Mouse (Mus musculus): ENCODE measurements at regions not wholly inside any gene's neighbourhood (a gene's known extent, or its start where the extent isn't known, plus 50 kb on each side); places are given as distances from the start of the nearest gene placed in this dataset.

DNA sequence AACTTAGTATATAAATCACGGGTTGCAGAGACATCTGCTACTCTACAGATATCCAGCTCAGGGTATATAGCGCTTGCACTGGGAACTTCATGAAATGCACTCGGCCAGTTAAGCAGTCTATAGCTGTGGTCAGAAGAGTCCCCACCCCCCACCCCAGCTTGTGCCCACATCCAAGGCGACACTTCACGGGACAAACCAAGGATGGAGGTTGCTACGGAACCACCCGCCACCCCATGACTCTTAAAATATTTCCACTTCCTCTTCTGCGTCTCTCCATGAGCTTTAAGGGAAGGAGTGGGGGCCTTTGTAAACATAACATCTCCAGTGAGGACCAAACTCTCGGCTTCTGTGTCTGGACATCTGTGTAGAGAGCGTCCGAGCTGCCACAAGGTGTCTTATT is 469.5 kb upstream of the Fam19a5 start:
- Histone ChIP-seq H3K27me3 (ENCODE audit: control insufficient read depth, insufficient read depth, low read length) (no peaks in the 10 kb centered on the region), H3K4me2 (ENCODE audit: low read depth, low read length) (no peak overlapping the region), H3K36me3 (ENCODE audit: control insufficient read depth, insufficient read depth, low read length) (no peaks in the 10 kb centered on the region), H3K4me3 (replicated peaks; ENCODE audit: low read length) (no peak overlapping the region), H3K9me3 (replicated peaks; ENCODE audit: control insufficient read depth, low read length) (no peaks in the 10 kb centered on the region), H3K27ac (ENCODE audit: low read length) (no peak overlapping the region), H3K4me1 (ENCODE audit: control insufficient read depth, insufficient read depth, low read length) (no peaks in the 10 kb centered on the region), H3K9ac (ENCODE audit: low read length) (no peak overlapping the region)
- ATAC-seq (ENCODE audit: insufficient read depth, low FRiP score), result no peak
- WGBS, result 71% methylated on average over 11 of the region's 11 CpGs

DNA sequence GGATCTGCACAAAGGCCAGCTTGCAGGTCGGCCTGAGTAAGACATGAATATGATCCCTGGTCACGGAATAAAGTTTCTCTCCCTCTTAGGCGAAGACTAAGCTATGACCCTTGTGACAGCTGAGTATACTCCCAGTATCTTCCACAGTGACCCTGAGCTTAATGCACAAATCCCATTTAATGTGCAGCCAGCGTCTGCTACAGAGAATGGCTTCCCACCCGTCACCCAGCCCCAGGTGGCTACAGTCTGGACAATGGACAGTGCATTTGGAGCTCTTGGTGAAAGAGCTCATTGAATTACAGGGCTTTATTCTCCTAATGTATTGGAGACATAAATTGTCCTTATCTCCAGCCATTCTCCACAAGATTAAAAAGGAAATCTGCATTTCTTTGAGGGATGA is 454.3 kb upstream of the Fam19a5 start:
- H3K27me3 ChIP-seq (ENCODE audit: control insufficient read depth, insufficient read depth, low read length), result no peaks in the 10 kb centered on the region
- no peak for ATAC-seq (ENCODE audit: insufficient read depth, low FRiP score)
- WGBS, result 68% methylated on average over 5 of the region's 5 CpGs

DNA sequence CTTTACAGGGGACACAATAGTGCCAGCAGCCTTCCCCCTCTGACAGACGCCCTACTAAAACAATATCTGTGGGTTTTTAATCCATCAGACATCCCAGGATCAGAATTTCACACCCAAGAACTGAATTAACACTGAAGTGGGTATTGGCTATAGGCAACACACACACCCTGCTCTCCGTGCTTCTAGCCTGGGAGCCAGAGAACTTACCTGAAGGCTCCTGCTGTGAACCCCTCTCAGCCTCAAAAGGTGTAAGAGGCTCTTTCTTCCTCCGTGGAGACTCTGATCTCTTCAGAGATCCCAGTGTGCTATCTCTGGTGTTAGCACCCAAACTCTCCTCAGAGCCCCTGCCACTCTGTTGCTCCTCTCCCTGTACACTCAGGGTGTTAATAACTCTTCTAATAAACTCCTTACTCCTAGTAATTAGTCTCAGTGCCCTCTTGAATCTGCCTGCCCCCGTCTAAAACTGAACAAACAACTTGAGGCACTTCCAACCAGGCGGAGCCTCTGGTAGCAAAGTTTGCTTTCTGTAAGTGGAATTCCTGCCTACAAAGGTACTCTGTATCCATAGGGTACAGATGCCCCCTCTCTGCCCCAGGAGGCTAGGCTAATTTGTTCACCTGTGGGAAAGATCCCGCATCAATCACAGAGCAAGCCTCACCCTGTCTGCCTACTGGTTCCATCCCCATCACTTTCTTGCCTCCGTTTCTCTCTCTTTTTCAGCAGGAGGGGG is 452.9 kb upstream of the Fam19a5 start:
- Histone ChIP-seq H3K27ac (ENCODE audit: low read length) (no peak overlapping the region), H3K27me3 (ENCODE audit: control insufficient read depth, insufficient read depth, low read length) (no peaks in the 10 kb centered on the region), H3K4me2 (ENCODE audit: low read depth, low read length) (no peak overlapping the region), H3K36me3 (ENCODE audit: control insufficient read depth, insufficient read depth, low read length) (no peaks in the 10 kb centered on the region), H3K9ac (ENCODE audit: low read length) (no peak overlapping the region), H3K4me1 (ENCODE audit: control insufficient read depth, insufficient read depth, low read length) (no peaks in the 10 kb centered on the region), H3K9me3 (replicated peaks; ENCODE audit: control insufficient read depth, low read length) (no peaks in the 10 kb centered on the region), H3K4me3 (replicated peaks; ENCODE audit: low read length) (no peak overlapping the region)
- 42% methylated on average over 7 of the region's 7 CpGs for WGBS
- ATAC-seq (ENCODE audit: insufficient read depth, low FRiP score), result no peak

More for the DNA sequence above, 454.3 kb upstream of the Fam19a5 start:
- no peaks in the 10 kb centered on the region for H3K36me3 ChIP-seq (ENCODE audit: control insufficient read depth, insufficient read depth, low read length)
- H3K4me2 ChIP-seq (ENCODE audit: low read depth, low read length), result no peak overlapping the region
- no peak overlapping the region for H3K4me3 ChIP-seq (replicated peaks; ENCODE audit: low read length)
- H3K4me1 ChIP-seq (ENCODE audit: control insufficient read depth, insufficient read depth, low read length), result no peaks in the 10 kb centered on the region
- H3K27ac ChIP-seq (ENCODE audit: low read length), result no peak overlapping the region
- no peak overlapping the region for H3K9ac ChIP-seq (ENCODE audit: low read length)
- H3K9me3 ChIP-seq (replicated peaks; ENCODE audit: control insufficient read depth, low read length), result no peaks in the 10 kb centered on the region

DNA sequence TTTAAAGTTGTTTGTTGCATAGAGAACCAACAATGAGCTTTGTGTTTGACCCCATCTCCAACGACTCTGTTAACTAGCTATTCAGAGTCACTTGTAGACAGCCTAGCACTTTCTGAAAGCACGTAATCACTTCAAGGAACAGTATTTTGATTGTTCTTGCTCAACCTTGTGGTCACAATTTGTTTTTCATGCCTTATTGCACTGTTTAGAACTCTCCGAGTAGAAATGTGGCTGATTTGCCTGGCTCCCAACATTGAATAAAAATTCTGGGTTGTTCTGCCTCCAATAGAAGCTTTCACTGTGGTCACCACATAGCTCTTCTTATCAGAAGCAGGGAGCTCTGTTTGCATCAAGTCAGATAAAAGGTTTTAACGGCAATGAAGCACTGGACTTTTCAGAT is 446.9 kb upstream of the Fam19a5 start:
- Histone ChIP-seq H3K4me2 (ENCODE audit: low read depth, low read length) (no peak overlapping the region), H3K27me3 (ENCODE audit: control insufficient read depth, insufficient read depth, low read length) (no peaks in the 10 kb centered on the region), H3K4me1 (ENCODE audit: control insufficient read depth, insufficient read depth, low read length) (no peaks in the 10 kb centered on the region), H3K27ac (ENCODE audit: low read length) (no peak overlapping the region), H3K9ac (ENCODE audit: low read length) (no peak overlapping the region), H3K9me3 (replicated peaks; ENCODE audit: control insufficient read depth, low read length) (no peaks in the 10 kb centered on the region), H3K4me3 (replicated peaks; ENCODE audit: low read length) (no peak overlapping the region), H3K36me3 (ENCODE audit: control insufficient read depth, insufficient read depth, low read length) (no peaks in the 10 kb centered on the region)
- no peak for ATAC-seq (ENCODE audit: insufficient read depth, low FRiP score)
- 73% methylated on average over 4 of the region's 4 CpGs for WGBS

DNA sequence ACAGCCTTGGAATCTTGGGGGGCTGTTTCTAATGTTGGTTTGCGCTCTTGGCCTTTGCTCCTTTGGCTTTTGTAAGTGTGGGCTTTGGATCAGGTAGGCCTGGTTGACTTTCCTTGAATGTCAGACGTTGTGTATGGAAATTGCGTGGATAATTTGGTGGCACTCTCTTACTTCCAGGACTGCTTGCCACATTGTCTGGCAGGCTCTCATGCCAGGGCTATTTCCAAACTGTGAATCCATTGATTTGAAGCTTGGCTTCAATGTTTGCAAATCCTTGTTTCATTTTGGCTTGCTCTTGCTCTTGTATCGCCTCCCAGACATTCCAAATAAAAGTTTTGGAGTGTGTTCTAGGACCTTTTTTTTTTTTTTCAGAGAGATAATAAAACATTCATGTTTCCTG is 443.0 kb upstream of the Fam19a5 start:
- WGBS, result 80% methylated on average over 4 of the region's 4 CpGs
- H3K4me3 ChIP-seq (replicated peaks; ENCODE audit: low read length), result no peak overlapping the region
- no peak overlapping the region for H3K4me2 ChIP-seq (ENCODE audit: low read depth, low read length)
- no peaks in the 10 kb centered on the region for H3K36me3 ChIP-seq (ENCODE audit: control insufficient read depth, insufficient read depth, low read length)
- H3K4me1 ChIP-seq (ENCODE audit: control insufficient read depth, insufficient read depth, low read length), result no peaks in the 10 kb centered on the region
- H3K9me3 ChIP-seq (replicated peaks; ENCODE audit: control insufficient read depth, low read length), result no peaks in the 10 kb centered on the region
- ATAC-seq (ENCODE audit: insufficient read depth, low FRiP score), result no peak
- no peak overlapping the region for H3K9ac ChIP-seq (ENCODE audit: low read length)
- no peak overlapping the region for H3K27ac ChIP-seq (ENCODE audit: low read length)
- no peaks in the 10 kb centered on the region for H3K27me3 ChIP-seq (ENCODE audit: control insufficient read depth, insufficient read depth, low read length)

DNA sequence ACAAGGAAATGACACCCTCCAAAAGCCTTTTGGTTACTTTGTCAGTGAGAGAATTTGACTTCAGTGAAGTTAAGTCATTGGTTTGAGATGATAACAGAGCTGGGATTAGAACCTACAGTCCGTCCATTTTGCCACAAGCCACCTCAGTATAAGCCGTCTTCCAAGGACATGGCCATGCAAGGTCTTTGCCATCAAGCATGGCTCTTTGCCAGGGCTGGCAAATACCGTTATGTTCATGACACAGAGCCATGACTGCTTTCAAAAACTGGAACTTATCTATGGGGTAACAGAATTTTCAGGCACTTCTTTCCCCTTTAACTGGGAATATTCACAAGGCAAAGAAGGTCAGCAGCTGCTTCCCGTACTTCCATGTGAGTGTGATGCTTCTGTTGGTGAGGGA is 441.9 kb upstream of the Fam19a5 start:
- Histone ChIP-seq H3K4me2 (ENCODE audit: low read depth, low read length) (no peak overlapping the region), H3K4me1 (ENCODE audit: control insufficient read depth, insufficient read depth, low read length) (no peaks in the 10 kb centered on the region), H3K27me3 (ENCODE audit: control insufficient read depth, insufficient read depth, low read length) (no peaks in the 10 kb centered on the region), H3K9ac (ENCODE audit: low read length) (no peak overlapping the region), H3K36me3 (ENCODE audit: control insufficient read depth, insufficient read depth, low read length) (no peaks in the 10 kb centered on the region), H3K9me3 (replicated peaks; ENCODE audit: control insufficient read depth, low read length) (no peaks in the 10 kb centered on the region), H3K27ac (ENCODE audit: low read length) (no peak overlapping the region), H3K4me3 (replicated peaks; ENCODE audit: low read length) (no peak overlapping the region)
- WGBS, result 78% methylated on average over 4 of the region's 4 CpGs
- ATAC-seq (ENCODE audit: insufficient read depth, low FRiP score), result no peak

DNA sequence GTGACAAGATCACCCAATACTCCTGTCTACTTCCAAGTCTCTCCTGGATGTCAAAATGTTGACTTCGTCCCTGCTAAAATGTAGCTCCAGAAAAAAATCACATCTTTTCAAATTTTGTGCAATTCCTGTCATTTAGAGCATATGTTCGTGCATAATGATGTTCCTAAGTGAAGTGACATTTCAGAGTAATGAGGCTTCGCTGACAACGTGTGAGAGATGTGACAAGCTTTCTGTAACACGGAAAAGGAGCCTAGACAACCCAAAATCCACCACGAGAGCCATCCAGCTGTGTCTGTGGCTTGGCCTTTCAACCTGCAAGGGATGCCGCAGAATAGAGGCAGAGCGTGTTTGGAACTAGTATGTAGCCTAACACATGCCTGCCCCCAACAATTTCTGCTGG is 438.1 kb upstream of the Fam19a5 start:
- H3K4me3 ChIP-seq (replicated peaks; ENCODE audit: low read length), result no peak overlapping the region
- H3K27me3 ChIP-seq (ENCODE audit: control insufficient read depth, insufficient read depth, low read length), result no peaks in the 10 kb centered on the region
- ATAC-seq (ENCODE audit: insufficient read depth, low FRiP score), result no peak
- H3K4me1 ChIP-seq (ENCODE audit: control insufficient read depth, insufficient read depth, low read length), result no peaks in the 10 kb centered on the region
- H3K4me2 ChIP-seq (ENCODE audit: low read depth, low read length), result no peak overlapping the region
- no peak overlapping the region for H3K9ac ChIP-seq (ENCODE audit: low read length)
- no peaks in the 10 kb centered on the region for H3K9me3 ChIP-seq (replicated peaks; ENCODE audit: control insufficient read depth, low read length)
- 80% methylated on average over 8 of the region's 8 CpGs for WGBS
- H3K36me3 ChIP-seq (ENCODE audit: control insufficient read depth, insufficient read depth, low read length), result no peaks in the 10 kb centered on the region
- H3K27ac ChIP-seq (ENCODE audit: low read length), result no peak overlapping the region

DNA sequence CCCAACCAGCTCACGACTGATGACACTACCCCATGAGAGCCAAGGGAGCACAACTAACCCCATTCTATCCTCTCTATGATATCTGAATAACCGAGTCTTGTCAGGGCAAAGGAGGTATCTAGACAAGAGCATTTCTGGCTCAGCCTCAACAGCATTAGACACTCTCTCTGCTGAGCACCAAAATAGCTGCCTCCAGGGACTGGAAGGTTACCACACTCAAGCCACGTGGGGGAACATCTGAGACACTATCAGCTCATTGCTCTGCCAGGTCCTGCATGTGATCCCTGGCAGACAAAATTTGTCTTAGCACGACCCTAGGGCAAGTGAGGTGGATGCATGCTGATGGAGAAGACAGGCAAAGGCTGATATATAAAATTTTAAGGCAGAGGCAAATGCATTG is 436.4 kb upstream of the Fam19a5 start:
- no peak overlapping the region for H3K27ac ChIP-seq (ENCODE audit: low read length)
- H3K4me3 ChIP-seq (replicated peaks; ENCODE audit: low read length), result no peak overlapping the region
- WGBS, result 69% methylated on average over 4 of the region's 4 CpGs
- no peak overlapping the region for H3K9ac ChIP-seq (ENCODE audit: low read length)
- no peaks in the 10 kb centered on the region for H3K4me1 ChIP-seq (ENCODE audit: control insufficient read depth, insufficient read depth, low read length)
- no peaks in the 10 kb centered on the region for H3K9me3 ChIP-seq (replicated peaks; ENCODE audit: control insufficient read depth, low read length)
- no peaks in the 10 kb centered on the region for H3K27me3 ChIP-seq (ENCODE audit: control insufficient read depth, insufficient read depth, low read length)
- no peak overlapping the region for H3K4me2 ChIP-seq (ENCODE audit: low read depth, low read length)
- no peaks in the 10 kb centered on the region for H3K36me3 ChIP-seq (ENCODE audit: control insufficient read depth, insufficient read depth, low read length)
- ATAC-seq (ENCODE audit: insufficient read depth, low FRiP score), result no peak

DNA sequence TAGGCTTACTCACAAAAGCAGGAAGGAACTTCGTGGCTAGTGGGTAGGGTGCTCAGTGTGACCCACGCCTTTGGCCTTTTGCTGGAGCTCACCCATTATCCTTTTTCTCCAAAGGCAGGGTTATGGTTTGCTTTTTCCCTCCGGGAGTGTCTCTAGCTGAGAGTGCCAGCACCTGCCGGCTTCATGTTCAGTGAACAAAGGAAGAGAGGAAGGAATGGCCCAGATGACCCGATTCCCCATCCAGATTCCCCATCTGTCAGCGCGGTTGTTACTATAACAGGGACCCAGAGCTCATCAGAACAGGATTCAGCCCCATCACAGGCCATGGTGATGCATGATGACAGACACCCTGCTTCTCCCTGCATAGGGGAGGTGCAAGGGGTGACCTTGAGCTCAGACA is 435.7 kb upstream of the Fam19a5 start:
- no peak overlapping the region for H3K4me3 ChIP-seq (replicated peaks; ENCODE audit: low read length)
- 81% methylated on average over 7 of the region's 7 CpGs for WGBS
- no peak overlapping the region for H3K27ac ChIP-seq (ENCODE audit: low read length)
- no peak overlapping the region for H3K9ac ChIP-seq (ENCODE audit: low read length)
- H3K9me3 ChIP-seq (replicated peaks; ENCODE audit: control insufficient read depth, low read length), result no peaks in the 10 kb centered on the region
- no peak overlapping the region for H3K4me2 ChIP-seq (ENCODE audit: low read depth, low read length)
- H3K27me3 ChIP-seq (ENCODE audit: control insufficient read depth, insufficient read depth, low read length), result no peaks in the 10 kb centered on the region
- no peaks in the 10 kb centered on the region for H3K36me3 ChIP-seq (ENCODE audit: control insufficient read depth, insufficient read depth, low read length)
- no peaks in the 10 kb centered on the region for H3K4me1 ChIP-seq (ENCODE audit: control insufficient read depth, insufficient read depth, low read length)
- no peak for ATAC-seq (ENCODE audit: insufficient read depth, low FRiP score)

Data from stomach, embryonic 16.5 days (tissue).